Mouse (Mus musculus) heart, postnatal 4 days (tissue): ENCODE results near the gene Sbf1. TPM values are rescaled to one million over a fixed set of nuclear protein-coding genes. Genes with fewer than 3 reads are reported as not detected.
A peak's percentile ranks its signal among the peaks of the same experiment; 100 is the strongest.

ENCODE experiments used
- DNase-seq: peaks from one replicate; pipeline ENCODE4 v3.0.0; 2021
- total RNA-seq, 2 experiments: library from RNA; stranded (reverse); gene quantifications; 2 replicates each; pipeline ENCODE4 v1.2.3; 2021

Gene Sbf1
- total RNA-seq = 10 to 100 TPM; 78.6 to 83.4 TPM

- DNase-seq = peak; percentile 99
Measured at GRCm38 (mm10) chr15:89315190-89315731, at the start of gene Sbf1. Sbf1 (minus strand) TSS chr15:89315311.

GRCm38 (mm10) chr15:89363051-89363450 lies 47.9 kb upstream of the Sbf1 start:
- no peak for DNase-seq

- DNase-seq = no peak
Measured at GRCm38 (mm10) chr15:89358784-89359183, 43.7 kb upstream of the Sbf1 start.

- DNase-seq = peak; percentile 82
Measured at GRCm38 (mm10) chr15:89356372-89356771, 41.3 kb upstream of the Sbf1 start.

- DNase-seq = peak; percentile 97
Measured at GRCm38 (mm10) chr15:89355241-89356187, 40.4 kb upstream of the Sbf1 start, which contains the start of the genes Lmf2 and Ncaph2. Lmf2 (minus strand) TSS chr15:89355659. Ncaph2 (plus strand) TSS chr15:89355719.

- DNase-seq = no peak
Measured at GRCm38 (mm10) chr15:89354455-89354854, 39.3 kb upstream of the Sbf1 start.

- no peak for DNase-seq
Measured at GRCm38 (mm10) chr15:89353837-89354236, 38.7 kb upstream of the Sbf1 start.

- DNase-seq = no peak
Measured at GRCm38 (mm10) chr15:89352795-89353194, 37.7 kb upstream of the Sbf1 start.

- DNase-seq = no peak
Measured at GRCm38 (mm10) chr15:89352054-89352453, 36.9 kb upstream of the Sbf1 start.

GRCm38 (mm10) chr15:89351302-89351701 lies 36.2 kb upstream of the Sbf1 start:
- no peak for DNase-seq

- DNase-seq = no peak
Measured at GRCm38 (mm10) chr15:89350447-89350846, 35.3 kb upstream of the Sbf1 start.

GRCm38 (mm10) chr15:89343325-89343724 lies 28.2 kb upstream of the Sbf1 start:
- DNase-seq = no peak

GRCm38 (mm10) chr15:89341678-89342077 lies 26.6 kb upstream of the Sbf1 start:
- DNase-seq = no peak

GRCm38 (mm10) chr15:89340136-89340535 lies 25.0 kb upstream of the Sbf1 start:
- DNase-seq = no peak

- DNase-seq = no peak
Measured at GRCm38 (mm10) chr15:89339696-89340095, 24.6 kb upstream of the Sbf1 start.

GRCm38 (mm10) chr15:89336422-89336821 lies 21.3 kb upstream of the Sbf1 start:
- no peak for DNase-seq

- no peak for DNase-seq
Measured at GRCm38 (mm10) chr15:89334774-89335537, 19.8 kb upstream of the Sbf1 start.

- DNase-seq = no peak
Measured at GRCm38 (mm10) chr15:89334271-89334670, 19.2 kb upstream of the Sbf1 start, which contains the start of gene Miox. Miox (plus strand) TSS chr15:89334398.

- DNase-seq = no peak
Measured at GRCm38 (mm10) chr15:89326441-89326840, 11.3 kb upstream of the Sbf1 start.

GRCm38 (mm10) chr15:89323656-89324055 lies 8.5 kb upstream of the Sbf1 start:
- DNase-seq = no peak

GRCm38 (mm10) chr15:89322670-89323522 lies 7.8 kb upstream of the Sbf1 start, which contains the start of gene Adm2:
Adm2 (plus strand) TSS chr15:89322720.
- DNase-seq = no peak

GRCm38 (mm10) chr15:89321264-89321663 lies 6.2 kb upstream of the Sbf1 start:
- no peak for DNase-seq
